Mouse (Mus musculus) cortical plate, adult 2 months (tissue): ENCODE measurements at regions not wholly inside any gene's neighbourhood (a gene's known extent, or its start where the extent isn't known, plus 50 kb on each side); places are given as distances from the start of the nearest gene placed in this dataset.

Source experiments
- H3K27ac ChIP-seq: fragments of 200-500 bp; 2 replicates; pipeline ENCODE4 v1.5.1; 2012; ENCODE audit warnings: low read length, control low read depth, inconsistent platforms; ENCODE audit not compliant: insufficient read depth
- H3K4me1 ChIP-seq: fragments of 200-500 bp; 2 replicates; pipeline ENCODE4 v1.6.1; 2011; ENCODE audit warnings: low read length; ENCODE audit not compliant: control insufficient read depth, insufficient read depth
- H3K4me3 ChIP-seq: fragments of 200-500 bp; 2 replicates; pipeline ENCODE4 v1.5.1; 2011; ENCODE audit warnings: mild to moderate bottlenecking, low read length, control low read depth; ENCODE audit not compliant: insufficient read depth
- CTCF ChIP-seq: fragments of 200-500 bp; IDR thresholded peaks from 2 replicates; pipeline ENCODE4 v1.5.1; 2011; ENCODE audit warnings: mild to moderate bottlenecking, control low read depth, low read length; ENCODE audit not compliant: insufficient read depth; ENCODE audit errors: extremely low read depth
- POLR2A ChIP-seq: fragments of 200-500 bp; IDR thresholded peaks from 2 replicates; pipeline ENCODE4 v1.6.1; 2011; ENCODE audit warnings: mild to moderate bottlenecking, low read length, control low read depth; ENCODE audit not compliant: insufficient read depth; ENCODE audit errors: extremely low read depth

DNA sequence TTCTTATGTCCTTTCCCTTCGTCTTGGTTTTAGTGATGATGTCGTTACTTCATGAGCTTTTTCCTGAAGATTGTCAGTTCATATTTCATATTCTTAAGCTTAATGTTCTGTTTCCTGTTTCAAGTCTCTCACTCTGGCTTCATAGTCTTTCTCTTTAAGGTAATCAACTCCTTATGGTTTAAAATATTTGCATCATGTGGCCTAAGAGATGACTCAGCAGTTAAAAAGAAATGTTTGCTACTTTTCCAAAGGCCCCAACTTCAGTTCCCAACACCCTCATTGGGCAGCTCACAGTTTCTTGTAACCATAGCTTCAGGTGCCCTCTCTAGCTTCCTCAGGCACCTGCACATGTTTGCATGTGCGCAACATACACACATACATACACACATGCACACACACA, 303.4 kb upstream of the Mctp2 start:
- H3K27ac ChIP-seq, result no peak overlapping the region
- no peak overlapping the region for H3K4me3 ChIP-seq
- TF ChIP-seq CTCF, result no peak
- TF ChIP-seq POLR2A, result no peak
- no peaks in the 10 kb centered on the region for H3K4me1 ChIP-seq

- no peaks in the 10 kb centered on the region for H3K4me1 ChIP-seq
- no peak overlapping the region for H3K27ac ChIP-seq
- no peak for TF ChIP-seq POLR2A
- no peak for TF ChIP-seq CTCF
- no peak overlapping the region for H3K4me3 ChIP-seq
Observed at GRCm38 (mm10) chr7:72615232-72615631, 308.8 kb upstream of the Mctp2 start.

GRCm38 (mm10) chr7:72627369-72627768, 321.0 kb upstream of the Mctp2 start:
- Histone ChIP-seq H3K4me1 (no peaks in the 10 kb centered on the region), H3K4me3 (no peak overlapping the region), H3K27ac (no peak overlapping the region)
- TF ChIP-seq POLR2A, result no peak
- TF ChIP-seq CTCF, result no peak

DNA sequence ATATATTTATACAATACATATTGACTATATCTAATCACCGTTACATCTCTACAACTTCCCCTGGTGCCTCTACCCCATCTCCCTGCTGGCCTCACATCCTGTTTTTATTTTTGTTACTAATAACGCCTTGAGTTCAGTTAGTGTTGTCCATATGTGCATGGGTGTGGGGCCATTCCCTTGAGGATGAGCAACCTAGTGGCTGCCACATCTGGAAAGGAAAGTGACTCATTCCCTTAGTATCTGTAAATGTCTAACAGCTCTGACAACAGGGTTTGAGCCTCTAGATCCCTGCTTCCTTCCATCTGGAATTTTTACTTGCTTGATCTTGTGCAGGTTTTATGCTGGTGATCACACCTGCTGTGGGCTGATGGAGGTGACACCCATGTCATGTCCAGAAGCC, 333.2 kb upstream of the Mctp2 start:
- Histone ChIP-seq H3K27ac (no peak overlapping the region), H3K4me1 (no peaks in the 10 kb centered on the region), H3K4me3 (no peak overlapping the region)
- TF ChIP-seq CTCF, result no peak
- TF ChIP-seq POLR2A, result no peak

DNA sequence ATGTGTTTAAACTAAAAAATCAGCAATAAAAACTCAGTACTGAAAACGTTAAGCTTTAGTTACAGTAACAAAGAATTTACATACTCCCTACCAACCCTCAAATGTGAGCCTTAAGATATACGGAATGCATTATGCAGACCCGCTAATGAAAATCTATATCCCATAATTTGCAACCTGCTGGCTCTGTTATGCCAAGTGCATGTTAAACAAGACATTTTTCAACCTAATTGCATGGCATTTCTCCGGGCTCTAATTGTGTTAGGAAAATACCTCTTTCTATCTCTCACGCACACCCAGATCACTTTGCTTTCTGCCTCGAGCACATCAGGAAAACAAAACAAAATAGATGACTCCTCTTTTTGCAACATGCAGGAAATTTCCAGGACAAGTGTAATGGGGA, 368.6 kb upstream of the Mctp2 start:
- no peak overlapping the region for H3K4me3 ChIP-seq
- TF ChIP-seq CTCF (no peak), POLR2A (no peak)
- no peak overlapping the region for H3K27ac ChIP-seq
- H3K4me1 ChIP-seq, result no peaks in the 10 kb centered on the region

- Histone ChIP-seq H3K4me1 (no peaks in the 10 kb centered on the region), H3K27ac (no peak overlapping the region), H3K4me3 (no peak overlapping the region)
- TF ChIP-seq CTCF, result no peak
- no peak for TF ChIP-seq POLR2A
Observed at GRCm38 (mm10) chr7:72685803-72686202, 379.4 kb upstream of the Mctp2 start.

DNA sequence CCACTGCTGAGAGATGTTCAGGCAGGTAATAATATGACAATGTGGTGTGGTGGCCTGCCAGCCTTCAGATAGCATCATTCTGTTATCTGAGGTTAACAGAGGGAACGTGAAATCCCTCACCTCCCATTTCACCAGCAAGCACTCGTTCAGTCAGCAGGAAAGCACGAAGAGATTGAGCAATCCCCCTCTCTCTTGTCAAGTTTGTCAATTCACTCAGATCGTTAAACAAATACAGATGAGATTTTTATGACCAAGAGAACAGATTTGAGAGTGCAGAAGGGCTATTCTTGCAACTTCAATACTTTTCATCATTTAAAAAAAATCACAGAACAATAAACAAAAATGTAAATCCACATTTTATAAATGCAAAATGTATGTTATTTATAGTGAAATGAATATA, 380.9 kb upstream of the Mctp2 start:
- Histone ChIP-seq H3K27ac (no peak overlapping the region), H3K4me1 (no peaks in the 10 kb centered on the region), H3K4me3 (no peak overlapping the region)
- TF ChIP-seq POLR2A (no peak), CTCF (no peak)

DNA sequence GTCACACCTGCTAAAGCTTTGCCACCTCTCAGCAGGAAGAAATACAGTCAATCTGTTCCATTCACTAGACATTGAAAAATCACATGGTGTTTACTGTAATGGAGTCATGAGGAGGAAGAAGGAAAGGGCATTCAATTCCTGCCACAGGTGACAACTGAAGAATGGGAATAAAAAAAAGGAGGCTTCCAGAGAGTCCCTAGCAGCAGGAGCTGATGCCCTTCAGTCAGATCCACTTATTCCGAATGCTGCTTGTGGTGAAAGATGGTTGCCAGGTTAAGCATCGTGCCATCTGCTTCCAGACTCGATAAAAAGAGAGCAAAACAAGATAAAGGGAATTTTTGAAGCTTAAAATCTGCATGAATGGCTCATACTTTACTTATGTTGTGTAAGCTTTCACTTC, 385.0 kb upstream of the Mctp2 start:
- no peak for TF ChIP-seq POLR2A
- no peak for TF ChIP-seq CTCF
- Histone ChIP-seq H3K4me1 (no peaks in the 10 kb centered on the region), H3K4me3 (no peak overlapping the region), H3K27ac (no peak overlapping the region)

GRCm38 (mm10) chr7:72691859-72692258, 385.5 kb upstream of the Mctp2 start:
- TF ChIP-seq POLR2A (no peak), CTCF (no peak)
- Histone ChIP-seq H3K4me1 (no peaks in the 10 kb centered on the region), H3K4me3 (no peak overlapping the region), H3K27ac (no peak overlapping the region)

GRCm38 (mm10) chr7:72696736-72697135, 390.3 kb upstream of the Mctp2 start:
- Histone ChIP-seq H3K4me3 (no peak overlapping the region), H3K4me1 (no peaks in the 10 kb centered on the region), H3K27ac (no peak overlapping the region)
- no peak for TF ChIP-seq CTCF
- TF ChIP-seq POLR2A, result no peak

DNA sequence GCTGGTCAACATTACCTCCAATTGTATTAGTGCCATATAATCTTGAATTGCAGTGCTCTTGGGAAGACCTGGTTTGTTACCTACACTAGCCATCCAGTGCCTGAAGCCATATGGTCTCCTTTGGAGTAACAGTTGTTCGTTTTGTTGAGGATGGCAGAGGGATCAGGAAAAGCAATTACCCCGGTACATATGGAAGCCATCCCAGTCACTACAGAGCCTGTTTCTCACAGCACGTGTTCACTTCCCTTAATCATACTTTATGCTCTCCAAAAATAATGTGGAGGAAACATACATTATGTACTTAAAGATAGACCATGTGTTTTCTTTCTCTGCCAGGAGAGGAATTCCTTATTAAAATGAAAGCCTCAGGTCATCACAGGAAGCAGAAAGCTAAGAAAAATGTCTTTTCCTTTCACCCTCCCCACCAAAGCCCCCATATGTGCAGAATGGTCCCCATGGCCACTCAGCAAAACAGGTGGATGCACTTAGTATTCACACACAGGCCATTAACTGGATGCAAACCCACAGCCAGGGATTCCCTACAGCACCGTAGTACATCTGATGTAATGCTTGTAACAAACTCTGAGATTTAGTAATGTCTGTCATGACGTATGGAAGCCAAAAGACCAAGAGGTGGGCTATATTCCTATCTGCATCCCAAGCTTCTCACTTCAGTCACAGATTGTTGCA, 397.4 kb upstream of the Mctp2 start:
- Histone ChIP-seq H3K4me3 (no peak overlapping the region), H3K27ac (no peak overlapping the region), H3K4me1 (no peaks in the 10 kb centered on the region)
- TF ChIP-seq POLR2A, result no peak
